Mouse (Mus musculus) ES-E14 (cell line): ENCODE measurements around the gene Gtf2ird1. TPM values are rescaled to one million over a fixed set of nuclear protein-coding genes. Genes with fewer than 3 reads are reported as not detected.

Source experiments
- DNase-seq: peaks from one replicate; pipeline ENCODE4 v3.0.0-alpha.2; 2013; ENCODE audit warnings: low read depth, low spot score
- H3K27ac ChIP-seq: 2 replicates; pipeline ENCODE4 v1.5.1; 2012; ENCODE audit warnings: low read depth, mild to moderate bottlenecking, low read length, moderate library complexity, mixed read lengths; ENCODE audit not compliant: poor library complexity, insufficient read depth, severe bottlenecking
- H3K36me3 ChIP-seq: 2 replicates; pipeline ENCODE4 v1.6.1; 2012; ENCODE audit warnings: mild to moderate bottlenecking, low read length, moderate library complexity, mixed read lengths; ENCODE audit not compliant: control insufficient read depth, poor library complexity, insufficient read depth, severe bottlenecking
- H3K4me1 ChIP-seq, 2 experiments: fragments of 150-350 bp in 1 of 2; sonication (generic) in 1 of 2; 2 replicates each; pipeline ENCODE4 v1.6.1; 2012; ENCODE audit warnings: low read length in 2 of 2, mild to moderate bottlenecking in 1 of 2, mixed read lengths in 1 of 2; ENCODE audit not compliant: control insufficient read depth in 2 of 2, insufficient read depth in 2 of 2, poor library complexity in 1 of 2
- H3K4me3 ChIP-seq, 2 experiments: fragments of 150-350 bp in 1 of 2; sonication (generic) in 1 of 2; 2 replicates each; pipeline ENCODE4 v1.5.1; 2012; ENCODE audit warnings: low read length in 2 of 2, low read depth in 1 of 2, mild to moderate bottlenecking in 1 of 2, mixed read lengths in 1 of 2; ENCODE audit not compliant: insufficient read depth in 1 of 2, poor library complexity in 1 of 2, severe bottlenecking in 1 of 2
- H3K9ac ChIP-seq: 2 replicates; pipeline ENCODE4 v1.6.1; 2012; ENCODE audit warnings: low read depth, mild to moderate bottlenecking, low read length, mixed read lengths; ENCODE audit not compliant: poor library complexity, insufficient read depth, severe bottlenecking
- H3K9me3 ChIP-seq: fragments of 150-350 bp; sonication (generic); 2 replicates; pipeline ENCODE4 v1.6.1; 2012; ENCODE audit warnings: low read depth, mild to moderate bottlenecking, low read length; ENCODE audit not compliant: control insufficient read depth, insufficient read depth
- CHD2 ChIP-seq: IDR thresholded peaks from 2 replicates; pipeline ENCODE4 v1.6.1; 2014; ENCODE audit warnings: mild to moderate bottlenecking, low read depth, low read length, inconsistent platforms
- HCFC1 ChIP-seq: IDR thresholded peaks from 2 replicates; pipeline ENCODE4 v1.6.1; 2012; ENCODE audit warnings: low read length, inconsistent platforms, borderline replicate concordance; ENCODE audit not compliant: insufficient read depth
- MAFK ChIP-seq: IDR thresholded peaks from 2 replicates; pipeline ENCODE4 v1.6.1; 2014; ENCODE audit warnings: mild to moderate bottlenecking, low read depth, low read length, inconsistent platforms; ENCODE audit not compliant: insufficient read depth
- ZC3H11A ChIP-seq: IDR thresholded peaks from 2 replicates; pipeline ENCODE4 v1.6.1; 2012; ENCODE audit warnings: low read depth, mild to moderate bottlenecking, inconsistent platforms, low read length, borderline replicate concordance
- ZNF384 ChIP-seq: IDR thresholded peaks from 2 replicates; pipeline ENCODE4 v1.6.1; 2012; ENCODE audit warnings: low read depth, low read length, inconsistent platforms
- in situ Hi-C, 2 experiments: fragments of 600-800 bp; cut with MboI; formaldehyde crosslinking; loops; one replicate each; pipeline ENCODE4 v1.15.1; 2025; ENCODE audit warnings: low sequenced_read_pairs in 2 of 2, inconsistent platforms in 1 of 2; ENCODE audit not compliant: unreplicated experiment in 2 of 2
- total RNA-seq: library from RNA; depleted of rRNA; stranded (reverse); fragments of 300-350 nt; gene quantifications from 2 replicates; pipeline ENCODE4 v1.2.3, GENCODE M21; 2012

Gtf2ird1 gene
- total RNA-seq, 1 experiment, result 63.5 TPM

- Histone ChIP-seq H3K4me1 (peaks cover 3 to 13% of the 10 kb centered on the region in 2 experiments; a peak in 2 of 4 replicates), H3K36me3 (peaks cover 31% of the 10 kb centered on the region), H3K9me3 (no peaks in the 10 kb centered on the region), H3K9ac (no peak overlapping the region), H3K27ac (no peak overlapping the region), H3K4me3 (no peak overlapping the region)
- TF ChIP-seq HCFC1, result no peak
- no peak for TF ChIP-seq MAFK
- TF ChIP-seq ZC3H11A, result no peak
- no peak for TF ChIP-seq ZNF384
- no peak for TF ChIP-seq CHD2
- no peak for DNase-seq
- in situ Hi-C loops, result no loop called here
These were observed 48.4 kb downstream of the Gtf2ird1 start for GRCm38 (mm10) chr5:134408119-134408518.

GRCm38 (mm10) chr5:134401841-134402240, 54.7 kb downstream of the Gtf2ird1 start:
- no peak for DNase-seq
- in situ Hi-C loops, result no loop called here
- no peak overlapping the region for H3K9ac ChIP-seq
- H3K4me1 ChIP-seq, result no peaks in the 10 kb centered on the region; a peak in 1 of 4 replicates
- H3K27ac ChIP-seq, result no peak overlapping the region
- no peaks in the 10 kb centered on the region for H3K9me3 ChIP-seq
- H3K36me3 ChIP-seq, result peaks cover 43% of the 10 kb centered on the region
- TF ChIP-seq ZC3H11A (no peak), MAFK (no peak), HCFC1 (no peak), CHD2 (no peak), ZNF384 (no peak)
- no peak overlapping the region for H3K4me3 ChIP-seq

- H3K9ac ChIP-seq, result no peak overlapping the region
- DNase-seq, result no peak
- TF ChIP-seq ZNF384 (no peak), MAFK (no peak), ZC3H11A (no peak), HCFC1 (no peak), CHD2 (no peak)
- H3K9me3 ChIP-seq, result no peaks in the 10 kb centered on the region
- peaks cover 2 to 5% of the 10 kb centered on the region in 2 experiments; a peak in 3 of 4 replicates for H3K4me1 ChIP-seq
- H3K36me3 ChIP-seq, result peaks cover 51% of the 10 kb centered on the region
- in situ Hi-C loops, result no loop called here
- no peak overlapping the region for H3K4me3 ChIP-seq
- no peak overlapping the region for H3K27ac ChIP-seq
These were observed 58.9 kb downstream of the Gtf2ird1 start for GRCm38 (mm10) chr5:134397434-134398163.

- DNase-seq, result no peak
- H3K9ac ChIP-seq, result no peak overlapping the region
- TF ChIP-seq ZNF384, result no peak
- in situ Hi-C loops, result no loop called here
- no peak overlapping the region for H3K27ac ChIP-seq
- H3K4me3 ChIP-seq, result no peak overlapping the region
- peaks cover 2 to 5% of the 10 kb centered on the region in 2 experiments; a peak in 3 of 4 replicates for H3K4me1 ChIP-seq
- H3K36me3 ChIP-seq, result peaks cover 49% of the 10 kb centered on the region
- H3K9me3 ChIP-seq, result no peaks in the 10 kb centered on the region
These were observed 60.0 kb downstream of the Gtf2ird1 start for GRCm38 (mm10) chr5:134396519-134396918.

- TF ChIP-seq HCFC1 (no peak), ZC3H11A (no peak)
- H3K4me3 ChIP-seq, result no peak overlapping the region
- no peaks in the 10 kb centered on the region for H3K9me3 ChIP-seq
- peaks cover 53% of the 10 kb centered on the region for H3K36me3 ChIP-seq
- H3K4me1 ChIP-seq, result peaks cover 2 to 5% of the 10 kb centered on the region in 2 experiments; a peak in 3 of 4 replicates
- no peak overlapping the region; the same call in 1 of the 2 replicates for H3K27ac ChIP-seq
- no peak overlapping the region for H3K9ac ChIP-seq
- in situ Hi-C loops, result no loop called here
- no peak for DNase-seq
These were observed 61.9 kb downstream of the Gtf2ird1 start for GRCm38 (mm10) chr5:134394624-134395023.
